Mouse (Mus musculus) forebrain, postnatal 0 days (tissue): ENCODE results near the gene Ebp. TPM values are rescaled to one million over a fixed set of nuclear protein-coding genes. Genes with fewer than 3 reads are reported as not detected.

Source experiments
- ATAC-seq: fragments of 200-750 bp; cut with Nextera tagmentation; 2 replicates; pipeline ENCODE4 v1.8.0; 2017; ENCODE audit warnings: mild to moderate bottlenecking, moderate library complexity
- DNase-seq: peaks from one replicate; pipeline ENCODE4 v3.0.0-alpha.2; 2015
- H3K27ac ChIP-seq: fragments of 300-500 bp; sonication (generic); 2 replicates; pipeline ENCODE4 v1.5.1; 2014; ENCODE audit warnings: low read depth, mild to moderate bottlenecking, antibody characterized with exemption, low read length, moderate library complexity, mixed read lengths
- H3K27me3 ChIP-seq: fragments of 300-500 bp; sonication (generic); 2 replicates; pipeline ENCODE4 v1.6.1; 2014; ENCODE audit warnings: mild to moderate bottlenecking, low read length, mixed read lengths; ENCODE audit not compliant: insufficient read depth
- H3K36me3 ChIP-seq: fragments of 300-500 bp; sonication (generic); 2 replicates; pipeline ENCODE4 v1.6.1; 2014; ENCODE audit warnings: mild to moderate bottlenecking, moderate library complexity; ENCODE audit not compliant: insufficient read depth
- H3K4me1 ChIP-seq: fragments of 300-500 bp; sonication (generic); 2 replicates; pipeline ENCODE4 v1.6.1; 2014; ENCODE audit warnings: antibody characterized with exemption; ENCODE audit not compliant: insufficient read depth
- H3K4me2 ChIP-seq: fragments of 300-500 bp; sonication (generic); 2 replicates; pipeline ENCODE4 v1.6.1; 2014; ENCODE audit warnings: low read depth, mild to moderate bottlenecking, moderate library complexity
- H3K4me3 ChIP-seq: fragments of 300-500 bp; sonication (generic); 2 replicates; pipeline ENCODE4 v1.5.1; 2014; ENCODE audit warnings: low read depth, low read length, mixed read lengths
- H3K9ac ChIP-seq: fragments of 300-500 bp; sonication (generic); 2 replicates; pipeline ENCODE4 v1.6.1; 2014; ENCODE audit warnings: mild to moderate bottlenecking
- H3K9me3 ChIP-seq: fragments of 300-500 bp; sonication (generic); 2 replicates; pipeline ENCODE4 v1.6.1; 2016; ENCODE audit warnings: low read length
- CTCF ChIP-seq: sonication (generic); IDR thresholded peaks from 2 replicates; pipeline ENCODE4 v1.5.1; 2016; ENCODE audit warnings: antibody characterized with exemption, control low read depth, low read depth
- WGBS: fragments of 180-500 bp; shearing (Covaris S2); extraction: QIAGEN DNeasy Blood & Tissue Kit; methylation state at CpG from one replicate; pipeline ENCODE4 v1.1.7; 2014; 5-methylcytosine and 5-hydroxymethylcytosine counted together
- polyA plus RNA-seq: library from polyadenylated mRNA; unstranded; fragments of >200 nt; fragmentation: Nextera tagmentation; extraction: Ambion mirVana; gene quantifications from 2 replicates; pipeline ENCODE4 v1.2.1, GENCODE M21; 2015
- total RNA-seq: library from RNA; depleted of rRNA; stranded (reverse); fragments of >200 nt; gene quantifications from 2 replicates; pipeline ENCODE4 v1.2.3, GENCODE M21; 2014

The Ebp gene
- total and polyA plus RNA-seq, 2 experiments from 2014 or later = 11.3 to 23.9 TPM

DNA sequence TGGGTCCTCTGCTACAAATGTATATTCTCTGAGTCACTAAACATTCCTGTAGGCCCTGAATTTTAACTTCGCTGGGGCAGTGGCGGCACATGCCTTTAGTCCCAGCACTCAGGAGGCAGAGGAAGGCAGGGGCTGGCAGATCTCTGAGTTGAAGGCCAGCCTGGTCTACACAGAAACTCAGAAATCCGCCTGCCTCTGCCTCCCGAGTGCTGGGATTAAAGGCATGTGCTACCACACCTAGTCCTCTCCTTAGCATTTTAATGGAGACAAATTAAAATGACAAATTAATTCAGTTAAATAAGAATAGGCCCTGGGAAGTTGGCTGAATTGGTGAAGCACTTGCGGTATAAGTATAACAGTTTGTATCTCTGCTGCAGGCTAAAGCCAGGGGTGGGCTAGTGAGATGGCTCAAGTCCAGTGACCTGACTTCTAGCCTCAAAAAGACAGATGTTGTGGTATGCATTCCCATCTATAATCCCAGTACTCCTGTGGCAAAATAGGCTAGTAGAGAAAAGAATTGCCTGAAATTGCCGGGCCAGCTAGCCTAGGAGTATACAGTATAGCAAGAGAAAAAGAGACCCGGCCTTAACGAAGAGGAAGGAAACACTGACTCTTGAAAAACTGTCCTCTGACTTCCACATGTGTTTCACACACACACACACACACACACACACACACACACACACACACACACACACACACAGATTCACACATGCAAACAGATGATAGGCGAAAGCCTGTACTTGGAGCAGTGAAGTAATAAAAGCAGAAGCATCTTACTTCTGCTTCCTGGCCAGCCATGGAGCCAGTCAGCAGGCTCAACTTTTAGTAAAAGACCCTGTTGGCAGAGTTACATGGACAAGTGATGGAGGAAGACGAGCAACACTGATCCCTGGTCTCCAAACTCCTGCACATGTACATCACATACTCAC is 25.3 kb downstream of the Ebp start:
- Histone ChIP-seq H3K27ac (no peak overlapping the region), H3K36me3 (no peaks in the 10 kb centered on the region), H3K4me2 (no peak overlapping the region), H3K9me3 (no peaks in the 10 kb centered on the region), H3K4me1 (no peaks in the 10 kb centered on the region), H3K9ac (no peak overlapping the region), H3K4me3 (no peak overlapping the region), H3K27me3 (no peaks in the 10 kb centered on the region)
- WGBS = 91% methylated on average over 10 of the region's 10 CpGs
- TF ChIP-seq CTCF = no peak
- ATAC-seq (no peak), DNase-seq (no peak)

DNA sequence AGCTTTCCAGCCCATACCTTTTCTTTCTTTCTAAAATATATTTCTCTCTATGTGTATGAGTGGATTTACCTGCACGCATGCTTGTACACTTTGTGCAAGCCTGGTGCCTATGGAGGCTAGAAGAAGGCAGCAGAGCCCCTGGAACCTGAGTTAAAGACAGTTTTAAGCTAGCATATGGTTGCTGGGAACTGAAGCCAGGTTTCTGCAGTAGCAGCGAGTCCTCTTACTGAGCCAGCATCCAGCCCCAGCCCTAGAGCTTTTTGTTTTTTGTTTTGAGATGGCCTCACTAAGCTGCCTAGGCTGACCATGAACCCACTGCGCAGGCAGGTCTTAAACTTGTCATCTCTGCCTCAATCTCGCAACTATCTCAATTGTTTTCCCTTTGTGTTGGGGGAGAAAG is 28.8 kb downstream of the Ebp start:
- ATAC-seq (no peak), DNase-seq (no peak)
- Histone ChIP-seq H3K4me2 (no peak overlapping the region), H3K27ac (no peak overlapping the region), H3K36me3 (no peaks in the 10 kb centered on the region), H3K4me3 (no peak overlapping the region), H3K9ac (no peak overlapping the region), H3K27me3 (no peaks in the 10 kb centered on the region), H3K9me3 (no peaks in the 10 kb centered on the region), H3K4me1 (no peaks in the 10 kb centered on the region)
- 87% methylated on average over 4 of the region's 4 CpGs for WGBS
- no peak for TF ChIP-seq CTCF

DNA sequence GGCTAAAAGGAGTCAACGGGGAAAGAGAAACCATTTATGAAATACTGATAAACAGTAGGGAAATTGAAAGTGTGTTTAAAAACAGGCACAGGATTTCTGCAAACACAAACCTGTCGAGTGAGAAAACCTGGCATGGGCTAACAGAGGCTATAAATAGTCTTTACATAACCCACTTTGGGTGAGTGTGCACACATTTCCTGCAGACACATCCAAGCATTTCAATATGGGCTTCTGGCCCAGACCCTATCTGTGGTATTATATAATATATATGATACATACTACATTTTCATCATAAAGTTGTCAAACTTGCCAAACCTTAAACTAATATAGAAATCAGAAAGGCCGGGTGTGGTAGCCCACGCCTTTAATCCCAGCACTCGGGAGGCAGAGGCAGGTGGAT is 30.2 kb downstream of the Ebp start:
- H3K4me2 ChIP-seq = no peak overlapping the region
- TF ChIP-seq CTCF = no peak
- no peaks in the 10 kb centered on the region for H3K9me3 ChIP-seq
- WGBS = 82% methylated on average over 5 of the region's 5 CpGs
- ATAC-seq = no peak
- H3K4me3 ChIP-seq = no peak overlapping the region
- no peaks in the 10 kb centered on the region for H3K27me3 ChIP-seq
- H3K9ac ChIP-seq = no peak overlapping the region
- H3K4me1 ChIP-seq = no peaks in the 10 kb centered on the region
- DNase-seq = no peak
- H3K27ac ChIP-seq = no peak overlapping the region
- no peaks in the 10 kb centered on the region for H3K36me3 ChIP-seq

DNA sequence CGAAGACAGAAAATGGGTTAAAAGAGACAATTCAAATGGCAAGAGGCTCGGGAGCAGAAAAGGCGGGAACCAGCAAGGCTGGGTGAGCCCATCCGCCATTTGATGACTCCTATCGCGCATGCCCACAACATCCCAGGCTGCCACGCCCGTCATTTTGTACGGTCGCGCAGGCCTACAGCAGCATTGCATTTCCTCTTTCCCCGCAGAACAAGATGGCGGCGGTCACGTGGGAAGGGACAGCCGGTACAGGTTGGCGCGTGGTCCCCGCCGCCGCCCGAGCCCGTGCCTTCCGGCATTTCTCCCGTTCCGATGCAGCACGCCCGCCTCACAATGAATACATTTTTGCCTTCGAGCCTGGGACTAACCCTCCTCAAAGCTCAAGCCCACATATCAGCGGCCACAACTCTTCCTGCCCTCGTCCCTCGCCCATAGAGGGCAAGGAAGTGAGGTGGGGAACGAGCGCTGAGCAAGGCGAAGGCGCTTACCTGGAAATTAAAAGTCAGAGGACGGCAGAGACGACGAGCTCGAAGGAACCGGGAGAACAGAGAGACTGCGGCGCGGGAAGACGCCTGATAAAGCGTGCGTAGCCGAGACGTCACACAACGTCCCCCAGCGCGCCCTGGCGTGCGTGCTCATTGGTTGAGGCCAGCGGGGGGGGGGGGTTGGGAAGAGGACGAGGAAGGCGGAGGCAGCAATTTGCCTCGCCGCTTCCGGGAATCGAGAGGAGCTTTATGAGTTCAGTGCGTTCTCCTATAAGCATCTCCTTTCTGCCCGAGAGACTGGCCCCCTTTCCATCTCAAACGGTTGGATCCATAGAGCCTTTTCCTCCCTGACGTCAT is 47.9 kb downstream of the Ebp start, which contains the start of gene Rbm3:
TSS of gene Rbm3 (minus strand) at position 728 of the 839 bp plus-strand sequence.
- H3K4me3 ChIP-seq = peak within 1 kb of the TSS; percentile 56
- peak; percentile 96 for ATAC-seq
- H3K9ac ChIP-seq = peak within 1 kb of the TSS; percentile 92
- no peaks in the 10 kb centered on the region for H3K27me3 ChIP-seq
- peaks cover 13% of the 10 kb centered on the region for H3K36me3 ChIP-seq
- TF ChIP-seq CTCF = peak; percentile 12; the same call in 1 of the 2 replicates
- 0 out of 2 replicates have a peak, but pooled peaks cover 3% of the 10 kb centered on the region for H3K4me1 ChIP-seq
- peak within 1 kb of the TSS; percentile 53 for H3K4me2 ChIP-seq
- DNase-seq = peak; percentile 93
- H3K9me3 ChIP-seq = no peaks in the 10 kb centered on the region
- H3K27ac ChIP-seq = peak within 1 kb of the TSS; percentile 98
- 26% methylated on average over 60 of the region's 65 CpGs for WGBS

DNA sequence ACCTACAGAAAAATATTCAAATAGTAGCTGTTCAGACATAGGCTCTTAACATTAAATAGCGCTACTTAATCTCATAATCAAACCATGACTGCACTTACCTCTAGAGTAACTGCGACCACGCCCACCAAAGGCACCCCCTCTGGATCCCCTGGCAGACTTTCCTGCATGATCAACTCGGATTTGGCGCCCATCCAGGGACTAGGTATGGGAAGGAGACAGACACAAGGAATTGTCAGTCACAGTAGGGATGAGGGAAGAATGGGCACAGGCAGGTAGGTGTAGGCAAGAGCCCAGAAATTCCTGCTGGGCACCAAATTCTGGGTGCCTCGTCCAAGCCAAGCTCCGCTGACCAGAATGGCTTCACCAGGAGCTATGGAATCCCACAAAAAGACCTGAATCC is 49.6 kb downstream of the Ebp start:
- no peak for TF ChIP-seq CTCF
- DNase-seq = no peak
- H3K4me1 ChIP-seq = 0 out of 2 replicates have a peak, but pooled peaks cover 3% of the 10 kb centered on the region
- H3K36me3 ChIP-seq = peaks cover 13% of the 10 kb centered on the region
- H3K27ac ChIP-seq = no peak overlapping the region
- WGBS = 73% methylated on average over 7 of the region's 7 CpGs
- no peak overlapping the region for H3K9ac ChIP-seq
- no peaks in the 10 kb centered on the region for H3K27me3 ChIP-seq
- H3K4me2 ChIP-seq = peak overlapping the region; percentile 53
- no peaks in the 10 kb centered on the region for H3K9me3 ChIP-seq
- no peak for ATAC-seq
- H3K4me3 ChIP-seq = peak overlapping the region; percentile 56; the same call in 1 of the 2 replicates

DNA sequence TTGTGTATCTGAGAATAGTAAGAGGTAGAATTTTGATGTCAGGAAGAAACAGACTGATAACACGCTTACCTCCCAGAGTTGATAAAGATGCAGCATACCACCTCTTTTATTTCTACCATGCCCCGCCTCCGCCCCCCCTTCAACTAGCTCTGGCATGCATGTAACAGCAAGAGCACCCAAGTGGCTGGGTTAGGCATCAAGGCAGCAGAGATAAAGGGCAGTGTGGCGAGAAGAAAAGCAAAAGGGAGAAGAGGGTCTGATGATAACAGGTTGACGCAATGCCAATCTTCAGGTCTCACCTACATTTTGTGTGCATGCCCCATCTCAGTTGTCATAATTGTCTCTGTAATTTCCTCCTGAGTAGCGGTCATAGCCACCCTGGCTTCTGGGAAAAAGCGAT is 50.4 kb downstream of the Ebp start:
- WGBS = 86% methylated on average over 7 of the region's 7 CpGs
- DNase-seq (no peak), ATAC-seq (no peak)
- Histone ChIP-seq H3K4me2 (no peak overlapping the region), H3K4me3 (no peak overlapping the region), H3K9me3 (no peaks in the 10 kb centered on the region), H3K27me3 (no peaks in the 10 kb centered on the region), H3K36me3 (peaks cover 13% of the 10 kb centered on the region), H3K9ac (no peak overlapping the region), H3K4me1 (0 out of 2 replicates have a peak, but pooled peaks cover 3% of the 10 kb centered on the region), H3K27ac (no peak overlapping the region)
- TF ChIP-seq CTCF = no peak
